8 mouse cellular contexts compared by ENCODE assay signal in genomic region chr12:52774382-52774781, GRCm38 (mm10).
DNase-seq lines count a peak whose midpoint lies in the region; ATAC-seq and TF ChIP-seq lines count a peak whose summit lies in the region.

No protein-coding gene starts in this region.

- no peaks in the 10 kb centered on the region for H3K36me3 ChIP-seq in lung, embryonic 16.5 days (ENCODE audit: control insufficient read depth, insufficient read depth, low read length)
- no peaks in the 10 kb centered on the region for H3K36me3 ChIP-seq in stomach, postnatal 0 days (ENCODE audit: control insufficient read depth, insufficient read depth, low read length)

- intact Hi-C loops in left cerebral cortex, postnatal 4 days (cut with DNase I), result no loop called here

- no peak overlapping the region for H3K4me3 ChIP-seq in lung, embryonic 16.5 days (ENCODE audit: low read length)
- no peak overlapping the region for H3K4me3 ChIP-seq in stomach, postnatal 0 days (ENCODE audit: low read depth, low read length)

- WGBS in lung, embryonic 16.5 days, result 28% methylated on average over 6 of the region's 6 CpGs
- WGBS in stomach, postnatal 0 days, result 20% methylated on average over 6 of the region's 6 CpGs

- no peak overlapping the region for H3K9ac ChIP-seq in lung, embryonic 16.5 days (ENCODE audit: low read length)
- no peak overlapping the region for H3K9ac ChIP-seq in stomach, postnatal 0 days (ENCODE audit: low read length)

- no peaks in the 10 kb centered on the region for H3K27me3 ChIP-seq in lung, embryonic 16.5 days (ENCODE audit: control insufficient read depth, insufficient read depth, low read depth, low read length)
- no peaks in the 10 kb centered on the region for H3K27me3 ChIP-seq in stomach, postnatal 0 days (ENCODE audit: control insufficient read depth, insufficient read depth, low read length)

- no peak overlapping the region for H3K27ac ChIP-seq in lung, embryonic 16.5 days (ENCODE audit: low read length)
- peak overlapping the region; percentile 25; the same call in 1 of the 2 replicates for H3K27ac ChIP-seq in stomach, postnatal 0 days (replicated peaks)

- no peaks in the 10 kb centered on the region for H3K9me3 ChIP-seq in lung, embryonic 16.5 days (ENCODE audit: control insufficient read depth, low read length)
- no peaks in the 10 kb centered on the region for H3K9me3 ChIP-seq in stomach, postnatal 0 days (ENCODE audit: control insufficient read depth, low read length)

- no peak for TF ChIP-seq CTCF in stomach, postnatal 0 days (IDR thresholded peaks at IDR 0.05; ENCODE audit: low read depth)

- H3K4me2 ChIP-seq in lung, embryonic 16.5 days (ENCODE audit: low read depth, low read length), result no peak overlapping the region
- H3K4me2 ChIP-seq in stomach, postnatal 0 days (replicated peaks; ENCODE audit: low read depth), result 0 out of 2 replicates have a peak overlapping the region, but pooled peaks have one; percentile 23

- ATAC-seq in cerebellum, adult (ENCODE audit: insufficient number of reproducible peaks, low FRiP score, low TSS enrichment), result no peak
- 0 out of 2 replicates have a peak, but pooled peaks have one; percentile 30 for ATAC-seq in lung, embryonic 16.5 days (ENCODE audit: low read depth)
- ATAC-seq in stomach, postnatal 0 days (ENCODE audit: low FRiP score, low TSS enrichment), result no peak

- TF ChIP-seq EP300 in stomach, postnatal 0 days (optimal IDR thresholded peaks at IDR 0.05), result no peak

- DNase-seq in cerebellum, postnatal 10 days, result peak; percentile 81 to 84
- no peak for DNase-seq in lung, postnatal 25 days (ENCODE audit: low spot score)
- peak; percentile 77 for DNase-seq in left cerebral cortex, postnatal 4 days
- no peak for DNase-seq in stomach, postnatal 0 days (ENCODE audit: low spot score)
- DNase-seq in urinary bladder, postnatal 25 days (ENCODE audit: low spot score), result no peak
- DNase-seq in ovary, adult 18-20 months (ENCODE audit: low spot score), result no peak

- H3K4me1 ChIP-seq in lung, embryonic 16.5 days (replicated peaks; ENCODE audit: control insufficient read depth, insufficient read depth, low read length), result peaks cover 21% of the 10 kb centered on the region
- H3K4me1 ChIP-seq in stomach, postnatal 0 days (replicated peaks; ENCODE audit: control insufficient read depth, insufficient read depth), result no peaks in the 10 kb centered on the region; the same call in 1 of the 2 replicates

Comparison
In these comparisons a context has a peak if more than half of its experiments do, and no peak if none do; other contexts are left out.
1. DNase-seq: peak in cerebellum, postnatal 10 days (2 of 2) and left cerebral cortex, postnatal 4 days (single experiment); none in lung, postnatal 25 days (single experiment), stomach, postnatal 0 days (single experiment), urinary bladder, postnatal 25 days (single experiment) and ovary, adult 18-20 months (single experiment).